Mouse (Mus musculus): ENCODE results near the gene Gm13289. TPM values are rescaled to one million over a fixed set of nuclear protein-coding genes. Genes with fewer than 3 reads are reported as not detected.
"Not testable (repeated sequence)": the region's sequence is repeated elsewhere in the genome, so short reads cannot be mapped to it uniquely, and the experiment has no call there.

Gm13289 gene
- polyA plus RNA-seq, 1 experiment: not detected

DNA sequence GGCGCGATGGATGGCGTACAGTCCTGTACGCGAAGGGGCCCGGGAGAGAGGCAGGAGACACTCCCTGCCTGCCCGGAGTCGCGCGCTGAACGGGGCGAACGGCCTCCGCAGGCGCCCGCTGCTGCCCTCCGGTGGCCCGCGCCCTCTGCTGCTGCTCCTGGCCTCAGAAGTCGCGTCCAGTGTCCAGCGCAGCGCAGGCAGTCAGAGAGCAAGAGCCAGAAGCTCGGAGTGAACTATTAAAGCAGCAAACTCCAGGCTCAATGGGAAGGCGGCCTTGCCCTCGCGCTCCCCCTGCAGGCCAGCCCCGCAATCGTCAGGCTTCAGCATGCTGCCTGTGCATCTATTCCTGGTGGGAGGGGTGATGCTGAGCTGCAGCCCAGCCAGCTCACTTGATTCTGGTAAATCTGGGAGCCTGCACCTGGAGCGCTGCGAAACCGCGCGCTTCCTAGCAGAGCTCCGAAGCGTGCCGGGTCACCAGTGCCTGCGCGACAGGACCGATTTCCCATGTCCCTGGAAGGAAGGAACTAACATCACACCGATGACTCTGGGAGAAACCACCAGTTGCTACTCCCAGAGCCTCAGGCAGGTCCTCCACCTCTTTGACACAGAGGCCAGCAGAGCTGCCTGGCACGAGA, 13.2 kb upstream of the Gm13289 start:
- not testable (repeated sequence) for H3K36me3 ChIP-seq (ENCODE audit: control insufficient read depth, insufficient read depth, low read length); H3K27ac ChIP-seq (ENCODE audit: insufficient read depth, low read length); H3K27me3 ChIP-seq (ENCODE audit: control insufficient read depth, insufficient read depth, low read length); H3K4me1 ChIP-seq (ENCODE audit: control insufficient read depth, insufficient read depth, insufficient read length)
- WGBS: 2% methylated on average over 32 of the region's 42 CpGs
- peak in 1 of 2 experiments; percentile 32 for DNase-seq (ENCODE audit: low read depth in 1 of 2, low spot score in 2 of 2)
- H3K4me3 ChIP-seq (ENCODE audit: extremely low read depth, insufficient read depth, insufficient read length): peak overlapping the region; percentile 51

DNA sequence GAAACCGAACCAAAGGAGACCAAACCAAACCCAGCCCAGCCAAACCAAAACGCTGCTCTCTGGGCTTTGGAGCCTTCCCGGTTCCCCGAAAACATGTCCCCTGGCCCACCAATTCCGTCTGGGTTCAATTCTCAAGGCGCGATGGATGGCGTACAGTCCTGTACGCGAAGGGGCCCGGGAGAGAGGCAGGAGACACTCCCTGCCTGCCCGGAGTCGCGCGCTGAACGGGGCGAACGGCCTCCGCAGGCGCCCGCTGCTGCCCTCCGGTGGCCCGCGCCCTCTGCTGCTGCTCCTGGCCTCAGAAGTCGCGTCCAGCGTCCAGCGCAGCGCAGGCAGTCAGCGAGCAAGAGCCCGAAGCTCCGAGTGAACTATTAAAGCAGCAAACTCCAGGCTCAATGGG, 3.2 kb upstream of the Gm13289 start, which contains the start of gene Gm13290:
Gene Gm13290, plus strand, starts transcription at position 301 of the 400 bp plus-strand sequence.
- H3K27ac ChIP-seq (ENCODE audit: insufficient read depth, low read length); H3K4me3 ChIP-seq (ENCODE audit: extremely low read depth, insufficient read depth, insufficient read length); H3K27me3 ChIP-seq (ENCODE audit: control insufficient read depth, insufficient read depth, low read length); DNase-seq (ENCODE audit: low read depth in 1 of 2, low spot score in 2 of 2); H3K36me3 ChIP-seq (ENCODE audit: control insufficient read depth, insufficient read depth, low read length); H3K4me1 ChIP-seq (ENCODE audit: control insufficient read depth, insufficient read depth, insufficient read length): not testable (repeated sequence)
- WGBS: no CpG with 5 or more reads among the region's 32 CpGs

GRCm38 (mm10) chr4:88779550-88779949, 2.8 kb downstream of the Gm13289 start, which contains the start of gene Gm13272:
Gene Gm13272 (plus strand): TSS chr4:88779850.
- H3K4me1 ChIP-seq (ENCODE audit: control insufficient read depth, insufficient read depth, insufficient read length); H3K4me3 ChIP-seq (ENCODE audit: extremely low read depth, insufficient read depth, insufficient read length); H3K27ac ChIP-seq (ENCODE audit: insufficient read depth, low read length); DNase-seq (ENCODE audit: low read depth in 1 of 2, low spot score in 2 of 2); H3K36me3 ChIP-seq (ENCODE audit: control insufficient read depth, insufficient read depth, low read length); H3K27me3 ChIP-seq (ENCODE audit: control insufficient read depth, insufficient read depth, low read length): not testable (repeated sequence)
- no CpG with 5 or more reads among the region's 29 CpGs for WGBS

- H3K36me3 ChIP-seq (ENCODE audit: control insufficient read depth, insufficient read depth, low read length): not testable (repeated sequence)
- WGBS: 69% methylated on average over 16 of the region's 18 CpGs
Observed at GRCm38 (mm10) chr4:88780320-88780719, 3.6 kb downstream of the Gm13289 start.

DNA sequence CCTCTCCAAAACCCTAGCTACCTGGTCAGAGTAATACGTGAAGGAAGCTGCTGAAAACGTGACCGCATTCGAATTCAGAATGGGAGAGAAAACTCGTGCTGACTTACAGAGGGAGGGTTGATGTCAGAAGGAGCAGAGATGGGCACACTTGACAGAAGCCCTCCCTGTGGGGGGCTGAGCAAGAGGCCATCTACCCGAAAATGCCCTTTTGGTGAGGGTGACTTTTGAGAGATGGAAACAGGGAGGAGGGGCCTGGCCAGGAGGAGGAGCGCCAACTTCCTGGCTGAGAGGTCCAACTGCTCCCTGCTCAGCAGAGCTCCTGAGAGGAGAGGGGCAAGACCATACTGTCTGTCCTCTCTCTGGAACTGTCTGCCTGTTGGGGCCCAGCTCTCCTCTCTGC, 5.1 kb downstream of the Gm13289 start, which contains the start of gene Ifnz:
Gene Ifnz, plus strand, starts transcription at position 301 of the 400 bp plus-strand sequence.
- H3K4me1 ChIP-seq (ENCODE audit: control insufficient read depth, insufficient read depth, insufficient read length); H3K36me3 ChIP-seq (ENCODE audit: control insufficient read depth, insufficient read depth, low read length); H3K27me3 ChIP-seq (ENCODE audit: control insufficient read depth, insufficient read depth, low read length); DNase-seq (ENCODE audit: low read depth in 1 of 2, low spot score in 2 of 2): not testable (repeated sequence)
- peak within 1 kb of the TSS; percentile 39; the same call in 1 of the 2 replicates for H3K4me3 ChIP-seq (ENCODE audit: extremely low read depth, insufficient read depth, insufficient read length)
- WGBS: 2% methylated on average over 5 of the region's 7 CpGs
- H3K27ac ChIP-seq (ENCODE audit: insufficient read depth, low read length): 0 out of 2 replicates have a peak within 1 kb of the TSS, but pooled peaks have one; percentile 22

More at GRCm38 (mm10) chr4:88780320-88780719, 3.6 kb downstream of the Gm13289 start:
- H3K27ac ChIP-seq (ENCODE audit: insufficient read depth, low read length); DNase-seq (ENCODE audit: low read depth in 1 of 2, low spot score in 2 of 2); H3K4me1 ChIP-seq (ENCODE audit: control insufficient read depth, insufficient read depth, insufficient read length); H3K4me3 ChIP-seq (ENCODE audit: extremely low read depth, insufficient read depth, insufficient read length); H3K27me3 ChIP-seq (ENCODE audit: control insufficient read depth, insufficient read depth, low read length): not testable (repeated sequence)

GRCm38 (mm10) chr4:88782335-88782734, 5.6 kb downstream of the Gm13289 start:
- WGBS: 0% methylated on average over 3 of the region's 31 CpGs
- DNase-seq (ENCODE audit: low read depth in 1 of 2, low spot score in 2 of 2); H3K36me3 ChIP-seq (ENCODE audit: control insufficient read depth, insufficient read depth, low read length); H3K4me1 ChIP-seq (ENCODE audit: control insufficient read depth, insufficient read depth, insufficient read length); H3K27me3 ChIP-seq (ENCODE audit: control insufficient read depth, insufficient read depth, low read length): not testable (repeated sequence)
- H3K4me3 ChIP-seq (ENCODE audit: extremely low read depth, insufficient read depth, insufficient read length): peak overlapping the region; percentile 39; the same call in 1 of the 2 replicates
- H3K27ac ChIP-seq (ENCODE audit: insufficient read depth, low read length): 0 out of 2 replicates have a peak overlapping the region, but pooled peaks have one; percentile 22

GRCm38 (mm10) chr4:88785409-88785808, 8.7 kb downstream of the Gm13289 start, which contains the start of gene Gm13276:
Gene Gm13276 (plus strand): TSS chr4:88785709.
- H3K4me3 ChIP-seq (ENCODE audit: extremely low read depth, insufficient read depth, insufficient read length); DNase-seq (ENCODE audit: low read depth in 1 of 2, low spot score in 2 of 2); H3K4me1 ChIP-seq (ENCODE audit: control insufficient read depth, insufficient read depth, insufficient read length); H3K27me3 ChIP-seq (ENCODE audit: control insufficient read depth, insufficient read depth, low read length); H3K36me3 ChIP-seq (ENCODE audit: control insufficient read depth, insufficient read depth, low read length); H3K27ac ChIP-seq (ENCODE audit: insufficient read depth, low read length): not testable (repeated sequence)
- WGBS: no CpG with 5 or more reads among the region's 27 CpGs

DNA sequence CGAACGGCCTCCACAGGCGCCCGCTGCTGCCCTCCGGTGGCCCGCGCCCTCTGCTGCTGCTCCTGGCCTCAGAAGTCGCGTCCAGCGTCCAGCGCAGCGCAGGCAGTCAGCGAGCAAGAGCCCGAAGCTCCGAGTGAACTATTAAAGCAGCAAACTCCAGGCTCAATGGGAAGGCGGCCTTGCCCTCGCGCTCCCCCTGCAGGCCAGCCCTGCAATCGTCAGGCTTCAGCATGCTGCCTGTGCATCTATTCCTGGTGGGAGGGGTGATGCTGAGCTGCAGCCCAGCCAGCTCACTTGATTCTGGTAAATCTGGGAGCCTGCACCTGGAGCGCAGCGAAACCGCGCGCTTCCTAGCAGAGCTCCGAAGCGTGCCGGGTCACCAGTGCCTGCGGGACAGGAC, 11.7 kb downstream of the Gm13289 start, which contains the start of gene Gm13277:
Gene Gm13277, plus strand, starts transcription at position 231 of the 400 bp plus-strand sequence.
- not testable (repeated sequence) for H3K4me3 ChIP-seq (ENCODE audit: extremely low read depth, insufficient read depth, insufficient read length); H3K27ac ChIP-seq (ENCODE audit: insufficient read depth, low read length); H3K27me3 ChIP-seq (ENCODE audit: control insufficient read depth, insufficient read depth, low read length); H3K4me1 ChIP-seq (ENCODE audit: control insufficient read depth, insufficient read depth, insufficient read length); H3K36me3 ChIP-seq (ENCODE audit: control insufficient read depth, insufficient read depth, low read length)
- WGBS: 0% methylated on average over 1 of the region's 28 CpGs
- TF ChIP-seq CTCF (IDR thresholded peaks at IDR 0.05; ENCODE audit: extremely low read depth, insufficient read depth, insufficient read length, insufficient replicate concordance): peak; percentile 28; the same call in 1 of the 2 replicates
- peak in 1 of 2 experiments; percentile 63 for DNase-seq (ENCODE audit: low read depth in 1 of 2, low spot score in 2 of 2)

- DNase-seq (ENCODE audit: low read depth in 1 of 2, low spot score in 2 of 2); H3K4me1 ChIP-seq (ENCODE audit: control insufficient read depth, insufficient read depth, insufficient read length); H3K27me3 ChIP-seq (ENCODE audit: control insufficient read depth, insufficient read depth, low read length); H3K27ac ChIP-seq (ENCODE audit: insufficient read depth, low read length); H3K36me3 ChIP-seq (ENCODE audit: control insufficient read depth, insufficient read depth, low read length); H3K4me3 ChIP-seq (ENCODE audit: extremely low read depth, insufficient read depth, insufficient read length): not testable (repeated sequence)
- no CpG with 5 or more reads among the region's 28 CpGs for WGBS
Observed at GRCm38 (mm10) chr4:88791250-88791649, 14.5 kb downstream of the Gm13289 start, which contains the start of gene Gm13278. Gene Gm13278 (plus strand): TSS chr4:88791550.

DNA sequence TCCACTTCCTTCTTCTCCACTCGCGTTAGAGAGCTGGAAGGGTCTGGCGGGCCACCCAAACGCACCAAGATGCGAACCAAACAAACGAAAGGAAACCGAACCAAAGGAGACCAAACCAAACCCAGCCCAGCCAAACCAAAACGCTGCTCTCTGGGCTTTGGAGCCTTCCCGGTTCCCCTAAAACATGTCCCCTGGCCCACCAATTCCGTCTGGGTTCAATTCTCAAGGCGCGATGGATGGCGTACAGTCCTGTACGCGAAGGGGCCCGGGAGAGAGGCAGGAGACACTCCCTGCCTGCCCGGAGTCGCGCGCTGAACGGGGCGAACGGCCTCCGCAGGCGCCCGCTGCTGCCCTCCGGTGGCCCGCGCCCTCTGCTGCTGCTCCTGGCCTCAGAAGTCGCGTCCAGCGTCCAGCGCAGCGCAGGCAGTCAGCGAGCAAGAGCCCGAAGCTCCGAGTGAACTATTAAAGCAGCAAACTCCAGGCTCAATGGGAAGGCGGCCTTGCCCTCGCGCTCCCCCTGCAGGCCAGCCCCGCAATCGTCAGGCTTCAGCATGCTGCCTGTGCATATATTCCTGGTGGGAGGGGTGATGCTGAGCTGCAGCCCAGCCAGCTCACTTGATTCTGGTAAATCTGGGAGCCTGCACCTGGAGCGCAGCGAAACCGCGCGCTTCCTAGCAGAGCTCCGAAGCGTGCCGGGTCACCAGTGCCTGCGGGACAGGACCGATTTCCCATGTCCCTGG, 17.4 kb downstream of the Gm13289 start, which contains the start of gene Gm13275:
Gene Gm13275, plus strand, starts transcription at position 552 of the 740 bp plus-strand sequence.
- not testable (repeated sequence) for H3K27me3 ChIP-seq (ENCODE audit: control insufficient read depth, insufficient read depth, low read length); H3K4me3 ChIP-seq (ENCODE audit: extremely low read depth, insufficient read depth, insufficient read length); H3K36me3 ChIP-seq (ENCODE audit: control insufficient read depth, insufficient read depth, low read length); H3K27ac ChIP-seq (ENCODE audit: insufficient read depth, low read length); H3K4me1 ChIP-seq (ENCODE audit: control insufficient read depth, insufficient read depth, insufficient read length)
- DNase-seq (ENCODE audit: low read depth in 1 of 2, low spot score in 2 of 2): peak in 1 of 2 experiments; percentile 56
- 3% methylated on average over 17 of the region's 52 CpGs for WGBS

All from spleen, adult 2 months (tissue).